Mouse (Mus musculus) central nervous system, embryonic 11.5 days (tissue): ENCODE measurements around the gene Gm2004. TPM values are rescaled to one million over a fixed set of nuclear protein-coding genes. Genes with fewer than 3 reads are reported as not detected.

Experiments
- polyA plus RNA-seq: library from polyadenylated mRNA; depleted of rRNA; stranded (reverse); fragments of >200 nt; gene quantifications from 2 replicates; pipeline ENCODE4 v1.2.3, GENCODE M21; 2012; rRNA removed

The Gm2004 gene
- 1.0 and 3.8 TPM in 2 replicates for polyA plus RNA-seq

GRCm38 (mm10) chr2:176149725-176150124 lies at the start of gene Gm2004:
Gene Gm2004, minus strand, starts transcription at chr2:176149825.

Other genes with a start within 250 kb of the Gm2004 start
- 3.0 and 8.6 TPM in 2 replicates for gene Zfp966, start 218.7 kb downstream of the Gm2004 start, polyA plus RNA-seq
- gene Gm2026, start 184.5 kb downstream of the Gm2004 start, polyA plus RNA-seq: 3.1 and 9.9 TPM in 2 replicates
- 5.3 and 5.7 TPM in 2 replicates for gene 2210418O10Rik, start 76.7 kb upstream of the Gm2004 start, polyA plus RNA-seq
- not detected in 2 replicates for gene Gm11009, start 169.7 kb upstream of the Gm2004 start, polyA plus RNA-seq